Mouse (Mus musculus) lung, adult 2 months (tissue): ENCODE measurements around the gene Rai1.

Experiments used
- CTCF ChIP-seq: fragments of 200-500 bp; IDR thresholded peaks from 2 replicates; pipeline ENCODE4 v1.5.1; 2011; ENCODE audit warnings: mild to moderate bottlenecking, low read length, control low read depth; ENCODE audit not compliant: insufficient read depth
- POLR2A ChIP-seq: fragments of 200-500 bp; IDR thresholded peaks from 2 replicates; pipeline ENCODE4 v1.6.1; 2011; ENCODE audit warnings: low read depth, mild to moderate bottlenecking, control low read depth, low read length, borderline replicate concordance; ENCODE audit errors: extremely low read depth

DNA sequence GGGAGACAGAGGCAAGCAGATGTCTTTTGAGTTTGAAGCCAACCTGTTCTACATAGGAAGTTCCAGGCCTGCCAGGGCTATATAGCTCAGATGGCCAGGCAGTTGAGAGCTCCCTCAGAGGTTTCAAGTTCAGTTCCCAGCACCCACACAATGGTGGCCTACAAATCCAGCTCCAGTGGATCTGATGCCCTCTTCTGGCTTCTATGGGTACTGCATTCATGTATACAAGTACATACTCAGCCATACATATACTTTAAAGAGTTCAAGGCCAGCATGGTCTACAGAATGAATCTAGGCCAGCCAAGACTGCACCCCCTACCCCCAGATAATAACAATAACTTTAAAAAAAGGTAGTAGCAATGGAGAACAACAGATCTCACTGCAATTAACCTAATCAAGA, 90.3 kb downstream of the Rai1 start:
- TF ChIP-seq POLR2A (no peak), CTCF (no peak)
